Mouse (Mus musculus) cerebellum, adult (tissue): ENCODE data around the gene Rhof.

Source experiments
- ATAC-seq: cut with Nextera tagmentation; 2 replicates; pipeline ENCODE4 v1.9.2; 2017; ENCODE audit warnings: mild to moderate bottlenecking, moderate library complexity, mixed read lengths; ENCODE audit not compliant: insufficient number of reproducible peaks, low FRiP score, low TSS enrichment

Rhof gene

DNA sequence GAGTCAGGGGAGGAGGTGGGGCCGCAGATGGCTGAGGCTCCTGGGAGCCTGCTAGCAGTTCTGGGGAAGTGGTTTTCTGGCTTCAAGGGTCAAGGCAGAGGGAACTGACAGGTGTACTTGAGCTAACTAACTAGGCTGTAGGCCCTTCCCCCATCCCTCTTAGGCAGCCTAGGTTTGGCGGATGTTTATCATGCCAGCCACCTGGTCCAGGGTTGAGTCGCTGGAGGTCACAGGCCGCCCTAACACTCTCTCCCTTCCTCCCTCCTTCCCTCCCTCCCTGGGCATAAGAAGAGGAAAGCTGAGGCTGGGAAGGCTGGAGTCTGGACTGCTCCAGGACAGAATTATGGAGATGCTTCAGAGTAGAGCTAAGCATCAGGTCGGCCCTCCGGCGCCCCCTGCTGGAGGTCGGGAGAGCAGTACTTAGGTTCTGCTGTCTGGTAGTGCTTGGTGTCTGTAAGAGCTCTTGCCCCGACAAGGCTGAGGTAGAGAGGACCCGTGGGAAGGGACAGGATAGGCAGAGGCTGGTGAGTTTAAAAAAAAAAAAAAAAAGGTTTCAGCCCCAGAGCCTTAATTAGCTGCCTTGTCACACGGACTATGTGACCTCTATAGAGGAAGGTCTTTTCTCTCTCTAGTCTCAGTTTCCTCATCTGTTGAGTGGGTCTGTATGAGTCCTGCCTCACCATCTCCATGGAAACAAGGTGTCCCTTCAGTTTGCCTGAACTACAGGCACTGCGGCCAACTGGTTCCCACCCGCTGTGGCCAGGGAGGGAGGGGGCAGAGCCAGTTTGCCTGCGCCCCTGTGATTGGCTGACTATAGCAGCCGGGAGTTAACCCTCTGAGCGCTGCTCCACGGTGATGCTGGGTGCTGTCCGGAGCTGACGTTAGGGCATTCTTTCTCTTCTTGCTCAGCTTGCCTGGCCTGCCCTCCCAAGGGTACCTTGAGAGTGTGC, 17.2 kb upstream of the Rhof start:
- ATAC-seq: peak; percentile 71

DNA sequence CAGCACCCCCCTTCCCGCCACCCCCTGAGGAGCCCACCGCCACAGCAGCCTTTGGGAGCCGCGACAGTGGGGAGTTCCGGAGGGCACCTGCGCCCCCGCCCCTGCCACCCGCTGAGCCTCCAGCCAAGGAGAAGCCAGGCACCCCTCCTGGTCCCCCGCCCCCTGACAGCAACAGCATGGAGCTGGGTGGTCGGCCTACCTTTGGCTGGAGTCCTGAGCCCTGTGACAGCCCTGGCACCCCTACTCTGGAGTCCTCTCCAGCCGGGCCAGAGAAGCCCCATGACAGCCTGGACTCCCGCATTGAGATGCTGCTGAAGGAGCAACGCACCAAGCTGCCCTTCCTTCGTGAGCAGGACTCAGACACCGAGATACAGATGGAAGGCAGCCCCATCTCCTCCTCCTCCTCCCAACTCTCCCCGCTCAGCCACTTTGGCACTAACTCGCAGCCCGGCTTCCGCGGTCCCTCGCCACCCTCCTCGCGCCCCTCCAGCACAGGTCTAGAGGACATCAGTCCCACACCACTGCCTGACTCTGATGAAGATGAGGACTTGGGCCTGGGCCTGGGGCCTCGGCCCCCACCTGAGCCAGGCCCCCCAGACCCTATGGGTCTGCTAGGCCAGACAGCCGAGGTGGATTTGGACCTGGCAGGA, 15.7 kb upstream of the Rhof start:
- no peak for ATAC-seq

DNA sequence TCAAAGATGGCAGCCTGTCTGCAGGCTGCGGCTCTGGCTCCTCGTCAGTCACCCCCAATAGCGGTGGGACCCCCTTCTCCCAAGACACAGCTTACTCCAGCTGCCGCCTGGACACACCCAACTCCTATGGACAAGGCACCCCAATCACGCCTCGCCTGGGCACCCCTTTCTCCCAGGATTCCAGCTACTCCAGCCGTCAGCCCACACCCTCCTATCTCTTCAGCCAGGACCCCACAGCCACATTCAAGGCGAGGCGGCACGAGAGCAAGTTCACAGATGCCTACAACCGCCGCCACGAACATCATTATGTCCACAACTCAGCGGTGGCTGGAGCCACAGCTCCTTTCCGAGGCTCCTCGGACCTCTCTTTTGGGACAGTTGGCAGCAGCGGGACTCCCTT, 15.1 kb upstream of the Rhof start:
- ATAC-seq: no peak

DNA sequence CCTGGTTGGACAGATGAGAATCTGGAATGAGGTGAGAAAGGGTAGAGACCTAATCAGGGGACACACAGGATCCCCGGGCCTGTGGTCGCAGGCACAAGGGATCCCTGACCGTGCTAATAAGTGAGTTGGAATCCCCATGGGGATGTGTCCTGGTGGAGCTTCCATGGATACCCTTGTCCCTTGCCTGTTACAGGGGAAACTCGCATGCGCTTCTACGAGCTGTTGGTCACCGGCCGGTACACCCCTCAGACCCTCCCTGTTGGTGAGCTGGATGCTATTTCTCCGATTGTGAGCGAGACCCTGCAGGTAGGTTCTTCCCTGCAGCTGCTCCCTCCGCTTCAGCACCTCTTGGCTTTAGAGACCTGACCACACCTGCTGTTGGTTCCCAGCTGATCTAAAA, 13.9 kb upstream of the Rhof start:
- ATAC-seq: no peak

DNA sequence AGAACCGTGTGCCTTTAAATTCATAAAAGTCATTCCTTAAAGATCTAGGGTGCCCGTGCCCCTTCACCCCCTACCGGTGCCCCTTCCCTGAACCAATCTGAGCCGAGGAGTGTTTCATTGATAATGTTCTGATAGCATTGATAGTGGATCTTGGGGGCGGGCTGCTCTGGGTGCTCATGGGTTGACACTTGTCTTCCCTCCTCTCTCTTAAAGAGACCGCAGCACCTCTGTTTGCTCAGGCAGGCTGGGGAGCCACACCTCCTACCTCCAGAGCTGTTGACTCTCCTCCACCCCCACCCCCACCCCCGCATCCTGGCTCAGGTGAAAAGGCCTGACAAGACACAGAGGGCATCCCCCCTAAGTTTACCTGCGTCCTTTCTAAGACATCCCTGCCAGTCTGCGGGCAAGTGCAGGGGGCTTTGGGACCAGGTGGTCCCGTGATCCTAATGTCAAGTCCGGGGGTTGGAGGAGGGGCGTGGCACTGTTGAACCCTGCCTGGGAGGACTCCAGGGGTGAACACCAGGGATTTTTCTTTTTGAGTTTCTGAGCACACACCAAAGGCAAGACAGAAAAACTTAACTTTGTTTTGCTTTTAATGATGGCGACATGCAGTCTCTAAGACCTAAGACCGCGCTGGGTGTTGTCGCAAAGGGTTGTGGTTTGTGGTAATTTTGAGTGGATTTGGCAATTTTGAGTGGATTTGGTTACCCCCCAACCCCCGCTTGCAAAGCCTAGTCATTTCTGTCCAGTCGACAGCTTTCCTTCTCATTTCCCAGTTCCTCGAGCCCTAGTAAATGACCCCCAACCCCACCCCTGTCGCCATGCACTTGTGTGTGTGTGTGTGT, 12.5 kb upstream of the Rhof start:
- ATAC-seq: no peak

DNA sequence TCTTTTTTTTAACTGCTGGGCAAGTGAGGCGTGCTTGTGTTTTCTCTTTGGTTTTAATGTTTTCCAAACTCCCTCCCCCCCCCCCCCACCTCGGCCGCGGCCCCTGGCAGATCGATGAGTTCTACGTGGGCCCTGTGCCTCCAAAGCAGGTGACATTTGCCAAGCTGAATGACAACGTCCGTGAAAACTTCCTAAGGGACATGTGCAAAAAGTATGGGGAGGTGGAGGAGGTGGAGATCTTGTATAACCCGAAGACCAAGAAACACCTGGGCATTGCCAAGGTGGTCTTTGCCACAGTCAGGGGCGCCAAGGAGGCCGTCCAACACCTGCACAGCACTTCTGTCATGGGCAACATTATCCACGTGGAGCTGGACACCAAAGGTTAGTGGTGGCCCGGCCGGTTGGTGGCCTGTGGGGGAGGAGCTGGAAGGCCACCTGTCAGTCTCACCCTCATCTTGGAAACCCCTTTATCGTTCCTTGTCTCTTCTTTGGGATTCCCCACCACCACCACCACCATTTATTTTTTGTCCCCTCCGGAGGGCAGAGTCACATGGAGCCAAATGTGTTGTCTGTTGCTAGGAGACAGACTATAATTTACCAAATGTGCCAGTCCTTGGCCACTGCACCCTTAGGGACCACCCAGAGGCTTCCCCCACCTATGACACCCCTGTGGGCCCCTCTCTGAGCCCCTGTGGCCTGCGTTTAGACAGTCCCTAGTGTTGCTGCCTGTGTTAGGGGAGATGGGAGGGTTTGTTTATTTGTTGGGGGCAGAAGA, 11.7 kb upstream of the Rhof start:
- no peak for ATAC-seq

DNA sequence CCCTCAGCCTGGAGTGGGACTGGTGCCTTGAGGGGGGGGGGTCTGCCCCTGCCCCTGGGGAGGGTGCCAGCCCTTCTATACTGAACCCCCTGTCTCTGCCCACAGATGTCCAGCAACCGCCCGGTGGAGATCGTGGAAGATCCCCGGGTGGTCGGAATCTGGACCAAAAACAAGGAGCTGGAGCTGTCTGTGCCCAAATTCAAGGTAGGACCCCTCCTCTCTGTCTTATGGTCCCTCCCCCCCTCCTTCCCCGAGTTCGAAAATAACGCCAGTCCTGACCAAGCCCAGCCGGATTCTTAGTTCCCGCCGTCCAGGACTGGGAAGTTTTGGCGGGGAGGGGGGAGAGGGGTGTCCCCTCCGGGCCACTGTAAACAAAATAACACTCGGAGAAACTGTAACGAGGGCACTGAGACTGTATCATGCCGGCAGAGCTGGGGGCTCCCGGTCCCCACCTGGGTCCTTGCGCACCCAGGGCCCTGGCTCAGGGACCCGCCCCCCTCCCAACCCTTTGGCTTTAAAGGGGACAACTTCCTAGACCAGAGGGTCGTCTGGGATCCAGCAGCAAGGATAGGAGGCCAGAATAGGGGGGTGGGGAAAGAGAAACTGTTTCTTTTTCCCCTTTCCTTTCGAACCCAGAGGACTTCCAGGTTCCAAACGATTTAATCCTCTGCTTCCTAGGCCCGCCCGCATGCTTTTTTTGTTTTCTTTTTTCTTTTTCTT, 10.9 kb upstream of the Rhof start:
- no peak for ATAC-seq

DNA sequence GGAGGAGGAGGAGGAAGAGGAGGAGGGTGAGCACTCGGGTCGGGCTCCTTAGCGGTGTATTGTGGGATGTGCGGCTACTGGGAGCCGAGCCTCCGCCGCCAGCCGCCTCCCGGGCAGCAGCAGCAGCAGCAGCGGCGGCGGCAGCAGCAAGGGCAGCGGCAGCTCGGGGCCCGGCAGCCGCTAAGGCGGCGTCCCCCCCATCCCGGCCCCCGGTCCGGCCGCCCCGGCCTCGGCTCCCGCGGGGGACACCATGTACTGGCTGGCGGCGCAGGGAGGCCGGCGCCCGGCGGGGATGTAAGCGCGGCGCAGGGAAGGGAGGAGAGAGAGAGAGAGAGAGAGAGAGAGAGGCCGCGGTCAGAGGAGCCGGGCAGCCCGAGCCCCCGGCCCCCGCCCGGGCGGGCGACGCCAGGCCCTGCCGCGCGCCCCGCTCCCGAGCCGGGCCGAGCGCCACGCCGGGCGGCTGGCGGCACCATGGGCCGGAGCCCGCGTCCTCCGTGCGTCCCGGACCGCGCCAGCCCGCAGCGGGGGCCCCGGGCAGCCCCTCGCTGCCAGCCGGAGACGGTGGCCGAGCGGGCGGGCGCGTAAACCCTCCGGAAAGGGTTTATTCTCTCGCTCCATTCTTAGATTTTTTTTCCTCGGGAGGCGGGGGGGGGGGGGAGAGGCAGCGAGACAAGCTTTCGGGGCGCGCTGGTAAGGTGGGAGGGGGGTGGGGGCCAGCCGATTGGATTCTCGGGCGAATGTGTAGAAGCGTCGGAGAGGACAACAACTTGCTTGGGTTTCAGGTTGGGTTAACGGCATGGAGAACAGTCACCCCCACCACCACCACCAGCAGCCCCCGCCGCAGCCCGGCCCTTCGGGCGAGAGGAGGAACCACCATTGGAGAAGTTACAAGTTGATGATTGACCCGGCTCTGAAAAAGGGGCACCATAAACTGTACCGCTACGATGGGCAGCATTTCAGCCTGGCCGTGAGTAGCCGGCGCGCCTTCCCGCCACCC, 10.0 kb upstream of the Rhof start, which contains the start of gene Setd1b:
Gene Setd1b, plus strand, starts transcription at position 33 of the 997 bp plus-strand sequence.
- no peak for ATAC-seq

DNA sequence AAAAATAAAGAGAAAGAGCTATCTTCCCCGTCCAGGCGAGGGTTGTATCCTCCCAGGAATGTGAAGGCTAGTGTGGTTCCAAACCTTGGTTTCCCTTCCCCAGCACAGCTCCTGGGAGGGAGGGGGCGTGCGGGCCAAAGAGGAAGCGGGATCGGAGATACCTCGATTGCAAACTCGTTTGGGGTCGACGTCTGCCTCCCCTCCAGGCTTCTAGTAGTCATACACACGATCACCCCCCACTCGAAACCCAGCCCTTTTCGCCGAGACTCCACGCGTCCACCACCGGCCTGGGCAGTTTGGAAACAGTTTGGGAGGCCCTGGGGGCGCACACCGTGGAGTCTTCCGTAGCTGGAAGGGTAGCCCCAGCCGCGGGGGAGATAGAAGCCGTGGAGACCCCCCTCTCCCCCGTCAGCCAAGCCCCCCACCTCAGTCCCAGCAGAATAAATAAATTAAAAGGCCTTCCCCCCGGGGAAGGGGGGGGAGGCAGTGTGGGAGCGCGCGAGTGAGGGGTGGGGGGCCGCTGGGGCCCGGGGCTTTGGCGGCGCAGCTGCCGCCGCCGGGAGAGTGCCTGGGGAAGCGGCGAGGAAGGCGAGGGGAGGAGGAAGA, 9.2 kb upstream of the Rhof start:
- no peak for ATAC-seq

DNA sequence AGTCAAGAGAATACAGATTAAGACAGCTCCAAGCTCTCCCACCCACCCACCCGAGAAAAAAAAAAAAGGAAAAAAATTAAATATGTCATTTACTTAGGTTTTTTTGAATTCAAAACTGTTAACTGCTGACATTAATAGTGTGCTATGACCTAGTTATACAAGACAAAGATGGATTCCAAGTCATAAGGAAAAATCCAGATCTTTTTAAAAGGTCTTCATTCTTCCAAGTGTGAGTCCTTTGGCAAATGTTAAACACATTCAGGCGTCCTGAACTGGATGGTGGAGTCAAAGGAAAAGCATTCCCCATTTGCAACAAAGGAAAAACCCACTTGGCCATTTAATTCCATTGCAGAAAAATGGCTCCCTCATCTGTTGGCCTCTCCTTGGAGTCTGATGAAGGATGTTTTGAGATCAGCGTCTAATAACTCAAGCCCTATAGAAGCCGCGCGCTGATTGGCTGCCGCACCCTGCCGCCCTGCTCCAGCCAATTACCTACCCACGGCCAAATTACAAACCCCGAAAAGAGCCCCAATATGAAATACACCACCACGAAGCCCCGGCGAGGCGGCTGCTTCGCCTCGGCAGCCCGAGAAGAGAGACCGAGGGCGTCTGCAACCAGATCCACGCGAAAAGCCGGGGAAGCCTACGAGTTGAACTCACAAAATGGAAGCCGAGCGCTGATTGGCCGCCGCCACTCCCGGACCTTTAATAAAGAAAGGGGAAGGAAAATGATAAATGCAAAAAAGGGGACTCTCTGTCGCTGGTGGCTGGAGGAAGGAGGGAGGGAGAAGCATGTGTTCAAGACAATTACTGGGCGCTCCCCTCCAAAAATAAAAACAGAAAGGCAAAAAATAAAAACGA, 8.4 kb upstream of the Rhof start:
- ATAC-seq: peak; percentile 72; the same call in 1 of the 2 replicates

DNA sequence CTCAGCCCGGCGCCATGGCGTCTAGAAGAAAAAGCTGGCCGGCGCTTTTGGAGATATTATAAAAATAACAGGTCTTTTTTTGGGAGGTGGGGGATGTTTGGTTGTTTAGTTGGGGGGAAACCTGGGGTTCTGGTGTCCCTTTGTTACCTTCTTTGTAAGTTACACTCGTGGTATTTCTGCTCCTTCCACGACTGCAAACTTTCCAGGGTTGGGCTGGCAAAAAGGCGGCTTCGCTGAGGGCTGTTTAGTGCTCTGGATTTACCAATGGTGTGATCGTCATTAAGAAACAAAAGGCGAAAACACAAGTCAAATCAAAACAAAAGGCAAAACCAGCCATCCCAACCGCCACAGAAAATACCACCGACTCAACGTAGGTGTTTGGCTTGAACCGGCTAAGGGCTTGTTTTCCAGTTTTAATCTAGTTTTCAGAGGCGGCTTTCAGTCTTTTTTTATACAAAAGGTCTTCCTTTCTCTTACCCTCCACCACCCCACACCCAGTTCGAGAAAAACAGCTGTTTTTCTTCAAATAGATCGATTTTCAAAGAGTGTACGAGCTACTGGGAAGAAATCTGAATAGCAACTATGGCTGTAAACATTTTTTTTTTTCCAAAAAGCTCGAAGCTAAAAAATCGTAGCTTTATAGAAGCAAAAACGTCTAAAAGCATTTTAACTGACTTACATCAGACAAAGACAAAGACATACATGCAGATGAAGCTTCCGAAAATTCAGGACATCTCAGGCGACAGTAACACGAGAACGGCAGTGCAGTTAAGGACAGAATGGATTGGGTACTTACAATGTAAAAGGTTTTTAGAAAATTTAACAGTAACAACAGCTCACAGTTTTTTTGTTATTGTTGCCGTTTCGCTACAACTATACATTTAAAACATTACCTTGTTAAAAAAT, 7.5 kb upstream of the Rhof start:
- no peak for ATAC-seq

DNA sequence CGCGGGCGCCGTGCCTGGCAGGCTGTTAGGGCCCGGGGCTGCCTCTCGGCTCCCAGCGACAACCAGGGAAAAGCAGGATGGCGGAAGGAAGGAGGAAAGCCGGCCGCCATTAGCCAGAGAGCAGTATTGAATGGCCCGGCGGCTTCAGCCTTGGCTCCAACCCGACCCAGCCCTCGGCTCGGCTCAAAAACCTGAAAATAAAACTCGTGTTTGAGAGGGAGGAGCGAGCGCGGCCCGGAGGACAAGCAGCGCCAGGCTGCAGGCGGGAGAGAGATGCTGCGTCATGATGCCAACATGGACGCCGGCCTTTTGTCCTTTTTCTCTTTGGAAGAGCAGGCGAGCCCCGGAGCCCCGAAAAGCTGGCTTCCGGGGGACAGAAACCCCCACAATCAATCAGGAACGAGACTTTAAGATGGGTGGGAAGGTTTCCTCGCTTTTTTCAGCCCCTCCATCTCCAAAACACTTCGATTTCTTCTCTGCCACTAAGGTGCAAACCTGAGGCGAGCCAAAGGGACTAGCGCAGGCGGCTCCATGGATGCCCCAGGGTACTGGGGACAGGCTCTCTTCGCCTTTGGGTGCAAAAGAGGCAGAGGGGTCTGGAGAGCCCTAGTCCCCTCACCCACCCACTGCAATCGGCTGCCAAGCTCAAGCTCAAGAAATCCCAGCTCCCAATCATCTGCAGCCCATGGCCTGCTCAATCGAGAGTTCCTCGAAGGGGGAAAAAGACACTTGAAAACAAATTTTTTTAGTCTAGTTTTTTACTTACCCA, 6.6 kb upstream of the Rhof start:
- peak; percentile 65; the same call in 1 of the 2 replicates for ATAC-seq

DNA sequence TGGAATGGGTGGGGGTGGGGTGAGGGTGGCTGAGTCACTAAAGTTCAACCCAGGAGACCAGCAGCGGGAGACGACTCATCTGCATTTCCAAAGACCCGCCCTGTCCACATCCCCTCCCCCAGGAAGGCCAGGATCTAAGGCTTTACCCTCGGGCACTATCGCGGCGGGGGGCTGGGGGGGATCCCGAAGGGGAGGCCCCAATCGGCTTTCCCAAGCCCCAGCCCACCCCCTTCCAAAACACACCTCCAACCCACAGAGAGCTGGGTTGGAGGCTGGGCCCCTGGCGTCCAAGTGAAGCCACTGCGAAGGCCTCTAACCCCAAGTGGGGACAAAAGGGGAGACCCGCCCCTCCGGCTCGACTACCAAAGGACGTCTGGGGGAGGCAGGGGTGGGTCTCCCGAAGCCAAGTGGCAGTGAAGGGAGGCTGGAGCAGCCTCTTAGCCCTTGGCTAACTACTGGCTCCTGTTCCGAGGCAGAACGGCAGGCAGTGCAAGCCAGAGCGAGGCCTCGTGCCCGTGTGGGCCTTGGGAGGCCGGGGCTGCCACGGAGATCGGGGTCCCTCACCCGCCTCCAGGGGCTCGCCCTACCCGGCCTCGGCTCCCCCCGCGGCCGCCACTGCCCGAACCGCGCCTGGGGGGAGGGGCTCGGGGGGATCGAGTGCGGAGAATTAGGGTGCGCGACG, 5.9 kb upstream of the Rhof start:
- ATAC-seq: no peak

DNA sequence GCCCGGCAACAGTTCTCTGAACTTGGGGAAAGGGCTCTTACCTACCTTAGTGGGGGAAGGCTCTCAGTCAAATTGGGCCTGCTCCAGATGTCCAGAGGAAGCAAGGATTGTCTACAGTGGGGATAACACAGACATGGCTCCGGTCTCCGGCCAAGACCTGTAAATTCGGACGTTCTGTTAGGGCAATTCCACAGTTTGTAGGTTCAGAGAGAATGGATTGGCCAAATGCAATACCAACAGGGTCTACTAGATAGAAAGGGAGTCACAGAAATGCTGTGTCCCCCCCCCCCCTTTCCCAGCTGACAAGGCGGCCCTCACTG, 5.4 kb upstream of the Rhof start:
- no peak for ATAC-seq
